Mouse (Mus musculus) small intestine, adult 2 months (tissue): Measurements from ENCODE around the gene Gstm2.

Source experiments
- CTCF ChIP-seq: fragments of 200-500 bp; IDR thresholded peaks from 2 replicates; pipeline ENCODE4 v1.5.1; 2012; ENCODE audit warnings: low read depth, mild to moderate bottlenecking, control low read depth, inconsistent platforms, low read length, moderate library complexity, mixed read lengths; ENCODE audit not compliant: insufficient replicate concordance, insufficient read length; ENCODE audit errors: extremely low read depth
- POLR2A ChIP-seq: fragments of 200-500 bp; IDR thresholded peaks from 2 replicates; pipeline ENCODE4 v1.6.1; 2012; ENCODE audit warnings: low read depth, mild to moderate bottlenecking, control low read depth, inconsistent platforms, low read length, moderate library complexity

DNA sequence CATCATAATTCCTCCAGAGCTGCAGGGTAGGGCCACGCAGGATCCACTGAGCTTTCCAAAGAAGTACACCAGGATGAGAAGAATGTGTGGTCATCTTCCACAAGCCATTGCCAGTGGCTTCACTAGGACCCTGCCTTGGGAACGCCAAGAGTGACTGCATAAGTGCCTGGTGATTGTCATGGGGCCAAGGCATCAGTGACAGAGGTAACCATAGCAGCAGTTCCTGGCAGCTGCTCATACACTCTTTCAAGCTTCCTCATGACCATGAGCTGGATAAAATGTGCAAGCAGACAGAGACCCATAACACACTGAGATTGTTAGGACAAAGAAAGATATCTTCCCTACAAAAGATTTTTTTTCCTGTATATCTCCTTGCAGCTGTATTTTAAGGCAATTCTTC, 24.0 kb upstream of the Gstm2 start:
- TF ChIP-seq CTCF: no peak
- no peak for TF ChIP-seq POLR2A
